Mouse (Mus musculus) midbrain, embryonic 11.5 days (tissue): Measurements from ENCODE around the gene Epc2. TPM values are rescaled to one million over a fixed set of nuclear protein-coding genes. Genes with fewer than 3 reads are reported as not detected.
A peak's percentile ranks its signal among the peaks of the same experiment; 100 is the strongest.

Experiments used
- ATAC-seq: fragments of 200-750 bp; cut with Nextera tagmentation; 2 replicates; pipeline ENCODE4 v1.8.0; 2017; ENCODE audit warnings: moderate TSS enrichment, moderate library complexity; ENCODE audit not compliant: low FRiP score
- DNase-seq: peaks from one replicate; pipeline ENCODE4 v3.0.0; 2015; ENCODE audit warnings: low spot score; ENCODE audit errors: missing footprints
- H3K27ac ChIP-seq: fragments of 300-500 bp; sonication (generic); 2 replicates; pipeline ENCODE4 v1.5.1; 2014; ENCODE audit warnings: low read depth, low read length
- H3K27me3 ChIP-seq: fragments of 300-500 bp; sonication (generic); 2 replicates; pipeline ENCODE4 v1.6.1; 2014; ENCODE audit warnings: mild to moderate bottlenecking, low read length, moderate library complexity, mixed read lengths; ENCODE audit not compliant: control insufficient read depth, insufficient read depth
- H3K36me3 ChIP-seq: fragments of 300-500 bp; sonication (generic); 2 replicates; pipeline ENCODE4 v1.6.1; 2014; ENCODE audit warnings: mild to moderate bottlenecking, low read length, moderate library complexity, mixed read lengths; ENCODE audit not compliant: control insufficient read depth, insufficient read depth
- H3K4me1 ChIP-seq: fragments of 300-500 bp; sonication (generic); 2 replicates; pipeline ENCODE4 v1.6.1; 2014; ENCODE audit warnings: low read length; ENCODE audit not compliant: control insufficient read depth, insufficient read depth
- H3K4me2 ChIP-seq: fragments of 300-500 bp; sonication (generic); 2 replicates; pipeline ENCODE4 v1.6.1; 2014; ENCODE audit warnings: mild to moderate bottlenecking, moderate library complexity
- H3K4me3 ChIP-seq: fragments of 300-500 bp; sonication (generic); 2 replicates; pipeline ENCODE4 v1.5.1; 2014; ENCODE audit warnings: low read depth, low read length
- H3K9ac ChIP-seq: fragments of 300-500 bp; sonication (generic); 2 replicates; pipeline ENCODE4 v1.6.1; 2014; ENCODE audit warnings: low read length
- H3K9me3 ChIP-seq: fragments of 300-500 bp; sonication (generic); 2 replicates; pipeline ENCODE4 v1.6.1; 2016; ENCODE audit warnings: low read length; ENCODE audit not compliant: control insufficient read depth
- WGBS: fragments of 180-500 bp; shearing (Covaris S2); extraction: QIAGEN DNeasy Blood & Tissue Kit; methylation state at CpG from one replicate; pipeline ENCODE4 v1.1.7; 2014; 5-methylcytosine and 5-hydroxymethylcytosine counted together
- polyA plus RNA-seq: library from polyadenylated mRNA; unstranded; fragments of >200 nt; fragmentation: Nextera tagmentation; extraction: Ambion mirVana; gene quantifications from 2 replicates; pipeline ENCODE4 v1.2.1, GENCODE M21; 2014

The Epc2 gene
- polyA plus RNA-seq, 1 experiment from 2014 or later, result 12.2 TPM

DNA sequence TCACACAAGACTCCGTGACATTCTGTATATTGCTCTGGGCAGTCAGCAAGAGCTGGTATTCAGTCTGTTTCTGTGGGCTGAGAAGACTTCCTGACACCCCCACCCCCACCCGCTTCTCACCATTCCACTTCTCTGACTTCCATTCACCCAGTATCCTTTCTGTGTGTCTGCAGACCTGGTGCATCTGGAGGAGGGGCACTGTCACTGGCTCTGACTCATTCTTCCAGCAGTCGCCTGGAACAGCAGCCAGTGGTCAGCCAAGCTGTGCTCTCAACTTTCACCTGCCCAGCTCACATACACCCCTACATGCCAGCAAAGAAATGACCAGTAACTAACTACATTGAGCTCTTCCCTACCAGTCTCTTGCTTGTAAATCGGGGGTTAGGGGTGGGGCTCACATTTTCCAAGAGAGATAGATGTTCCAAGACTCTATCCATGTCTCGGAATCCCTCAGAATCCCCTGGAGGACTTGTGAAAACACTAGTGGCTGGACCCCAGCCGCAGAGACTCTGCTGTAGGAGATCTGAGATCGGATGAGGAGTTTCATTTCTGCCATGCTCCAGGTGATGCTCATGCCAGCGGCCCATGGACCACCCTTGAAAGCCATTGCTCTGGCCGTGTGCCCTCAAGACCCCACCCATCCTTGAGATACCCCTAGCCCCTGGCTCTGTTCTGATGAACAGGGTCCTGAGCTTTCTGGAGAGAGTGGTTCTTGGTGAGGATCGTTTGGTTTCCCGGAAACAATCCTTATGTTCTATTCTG lies 120.1 kb downstream of the Epc2 start:
- Histone ChIP-seq H3K27me3 (no peaks in the 10 kb centered on the region), H3K27ac (no peak overlapping the region), H3K36me3 (no peaks in the 10 kb centered on the region), H3K9ac (no peak overlapping the region), H3K9me3 (no peaks in the 10 kb centered on the region), H3K4me2 (no peak overlapping the region), H3K4me1 (0 out of 2 replicates have a peak, but pooled peaks cover 2% of the 10 kb centered on the region), H3K4me3 (no peak overlapping the region)
- no peak for DNase-seq
- WGBS, result 78% methylated on average over 11 of the region's 11 CpGs
- 0 out of 2 replicates have a peak, but pooled peaks have one; percentile 31 for ATAC-seq

DNA sequence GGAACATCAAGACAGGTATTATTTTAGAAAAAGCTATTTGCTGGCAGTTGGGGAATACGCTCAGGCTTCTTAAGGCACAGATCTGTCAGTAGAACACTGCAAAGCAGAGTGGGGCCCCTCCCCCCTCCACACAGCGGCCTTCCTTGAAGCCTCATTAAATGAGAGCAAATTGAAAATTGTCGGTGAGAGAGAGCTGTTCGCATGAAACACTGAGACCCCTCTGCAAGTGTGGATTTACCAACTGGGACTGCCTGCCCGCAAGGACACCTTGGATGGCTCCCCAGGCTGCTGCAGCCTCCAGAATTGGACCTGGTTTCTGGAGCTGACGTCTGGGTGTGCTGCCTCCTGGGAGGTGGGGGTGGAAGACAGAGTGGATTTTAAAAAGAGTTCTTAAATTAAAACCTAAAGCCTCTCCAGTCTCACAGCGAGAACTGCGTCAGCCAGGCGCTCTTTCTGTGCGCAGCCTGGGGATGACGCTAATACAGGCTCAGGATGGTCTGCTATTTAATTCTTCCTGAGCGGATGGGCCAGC lies 120.9 kb downstream of the Epc2 start:
- H3K27ac ChIP-seq, result no peak overlapping the region
- no peaks in the 10 kb centered on the region for H3K27me3 ChIP-seq
- 58% methylated on average over 12 of the region's 12 CpGs for WGBS
- no peak overlapping the region for H3K4me2 ChIP-seq
- no peaks in the 10 kb centered on the region for H3K9me3 ChIP-seq
- ATAC-seq, result peak; percentile 44; the same call in 1 of the 2 replicates
- no peaks in the 10 kb centered on the region for H3K36me3 ChIP-seq
- H3K4me1 ChIP-seq, result 0 out of 2 replicates have a peak, but pooled peaks cover 2% of the 10 kb centered on the region
- no peak for DNase-seq
- no peak overlapping the region for H3K9ac ChIP-seq
- no peak overlapping the region for H3K4me3 ChIP-seq

DNA sequence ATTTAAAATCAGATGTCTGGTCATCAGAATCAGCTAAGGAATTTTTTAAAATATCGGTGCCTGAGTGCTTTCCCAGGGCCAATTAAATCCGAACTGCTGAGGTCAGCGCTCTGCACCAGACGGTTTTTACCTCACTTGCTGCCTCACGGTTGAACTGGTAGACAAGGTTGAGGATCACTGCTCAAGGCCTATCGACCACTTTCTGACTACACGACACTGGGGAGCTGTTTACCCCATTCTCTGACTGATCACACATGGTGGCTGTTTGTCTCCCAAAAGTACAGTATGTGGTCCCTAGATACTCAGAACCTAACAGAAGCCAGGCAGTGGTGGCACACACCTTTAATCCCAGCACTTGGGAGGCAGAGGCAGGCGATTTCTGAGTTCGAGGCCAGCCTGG lies 121.4 kb downstream of the Epc2 start:
- Histone ChIP-seq H3K9me3 (no peaks in the 10 kb centered on the region), H3K4me1 (0 out of 2 replicates have a peak, but pooled peaks cover 2% of the 10 kb centered on the region), H3K9ac (no peak overlapping the region), H3K4me3 (no peak overlapping the region), H3K36me3 (no peaks in the 10 kb centered on the region), H3K27me3 (no peaks in the 10 kb centered on the region), H3K27ac (no peak overlapping the region), H3K4me2 (no peak overlapping the region)
- WGBS, result 84% methylated on average over 9 of the region's 9 CpGs
- DNase-seq (peak; percentile 73), ATAC-seq (no peak)

DNA sequence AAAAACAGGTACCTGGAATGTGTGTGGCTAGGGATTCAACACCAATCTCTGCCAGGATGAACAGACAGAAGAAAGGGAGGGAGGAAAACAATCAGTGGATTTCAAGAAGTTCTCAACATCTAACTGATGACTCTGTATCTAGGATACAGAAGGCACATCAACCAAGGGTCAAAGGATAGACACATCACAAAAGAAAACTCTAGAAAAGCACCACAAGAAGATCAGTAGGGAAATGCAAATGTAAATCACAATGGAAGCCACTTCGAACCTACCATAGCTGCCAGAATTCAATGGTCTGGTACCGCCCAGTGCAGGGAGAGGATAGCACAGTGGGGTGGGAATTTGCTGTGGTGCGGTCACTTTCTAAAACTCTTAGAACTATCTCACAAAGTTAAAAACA lies 122.0 kb downstream of the Epc2 start:
- no peak overlapping the region for H3K4me3 ChIP-seq
- H3K27ac ChIP-seq, result no peak overlapping the region
- H3K4me2 ChIP-seq, result no peak overlapping the region
- H3K36me3 ChIP-seq, result no peaks in the 10 kb centered on the region
- no peaks in the 10 kb centered on the region for H3K9me3 ChIP-seq
- H3K9ac ChIP-seq, result no peak overlapping the region
- 76% methylated on average over 3 of the region's 3 CpGs for WGBS
- no peaks in the 10 kb centered on the region for H3K27me3 ChIP-seq
- DNase-seq, result peak; percentile 47
- ATAC-seq, result no peak
- H3K4me1 ChIP-seq, result 0 out of 2 replicates have a peak, but pooled peaks cover 2% of the 10 kb centered on the region

DNA sequence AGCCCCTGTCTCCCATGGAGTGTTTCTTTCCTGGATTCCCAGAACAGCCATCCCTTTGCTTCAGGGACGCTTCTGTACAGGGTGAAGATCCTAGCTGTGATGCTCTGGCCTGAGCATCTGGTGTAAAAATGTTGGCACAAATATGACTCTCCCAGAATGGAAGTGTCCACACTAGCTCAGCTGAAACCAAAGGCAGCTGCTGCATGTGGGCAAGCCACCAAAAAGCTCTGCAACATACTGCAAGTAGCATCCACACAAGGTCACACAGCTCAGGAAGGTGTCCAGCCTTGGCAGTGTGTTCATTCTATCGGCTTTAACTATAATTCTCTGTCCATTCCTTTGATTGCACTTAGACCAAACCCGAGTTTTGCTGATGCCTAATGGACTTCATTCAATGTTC lies 129.3 kb downstream of the Epc2 start:
- Histone ChIP-seq H3K27me3 (no peaks in the 10 kb centered on the region), H3K4me3 (no peak overlapping the region), H3K36me3 (no peaks in the 10 kb centered on the region), H3K9me3 (no peaks in the 10 kb centered on the region), H3K9ac (no peak overlapping the region), H3K4me1 (no peaks in the 10 kb centered on the region), H3K4me2 (no peak overlapping the region), H3K27ac (no peak overlapping the region)
- 91% methylated on average over 3 of the region's 3 CpGs for WGBS
- ATAC-seq (no peak), DNase-seq (no peak)

DNA sequence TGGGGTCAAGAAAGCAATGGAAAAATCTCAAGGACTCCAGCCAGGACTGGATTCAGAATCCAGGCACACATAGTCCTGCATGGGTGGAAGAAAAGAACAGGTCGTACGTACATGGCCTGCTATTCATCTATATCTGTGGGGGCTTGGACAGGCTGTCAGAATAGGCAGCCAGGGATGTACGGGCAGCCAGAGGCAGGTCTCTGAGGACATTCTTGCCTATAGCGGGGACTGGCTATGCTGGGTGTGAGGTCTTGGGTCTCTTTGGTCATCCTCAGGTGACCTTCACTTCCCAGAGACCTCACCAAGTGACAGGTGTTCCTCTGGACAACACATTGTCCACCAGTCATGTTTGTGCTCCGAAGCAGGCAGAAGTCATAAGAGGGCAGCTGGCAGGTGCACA lies 131.3 kb downstream of the Epc2 start:
- no peaks in the 10 kb centered on the region for H3K4me1 ChIP-seq
- 93% methylated on average over 5 of the region's 5 CpGs for WGBS
- no peak overlapping the region for H3K9ac ChIP-seq
- H3K36me3 ChIP-seq, result no peaks in the 10 kb centered on the region
- H3K27ac ChIP-seq, result no peak overlapping the region
- no peak overlapping the region for H3K4me2 ChIP-seq
- no peak for DNase-seq
- H3K4me3 ChIP-seq, result no peak overlapping the region
- ATAC-seq, result no peak
- no peaks in the 10 kb centered on the region for H3K27me3 ChIP-seq
- H3K9me3 ChIP-seq, result no peaks in the 10 kb centered on the region

DNA sequence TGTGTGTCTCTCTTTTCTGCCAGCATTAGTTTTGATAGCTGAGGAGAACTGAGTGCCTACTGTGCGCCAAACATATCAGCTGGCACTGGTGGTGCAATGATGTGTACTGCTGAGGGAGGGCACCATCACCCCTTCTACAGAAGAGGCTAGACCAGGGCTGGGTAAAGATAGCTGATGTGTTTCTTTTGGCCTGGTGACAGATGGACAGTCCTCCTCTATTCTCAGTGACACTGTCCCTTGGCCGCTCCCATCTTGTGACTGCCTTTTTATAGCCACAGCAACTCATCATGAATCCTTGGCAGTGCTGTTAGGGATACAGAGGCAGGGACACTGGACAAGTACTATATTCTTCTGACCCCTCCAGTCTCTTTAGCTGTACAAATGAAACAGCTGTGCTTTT lies 132.0 kb downstream of the Epc2 start:
- no peaks in the 10 kb centered on the region for H3K9me3 ChIP-seq
- no peak overlapping the region for H3K4me3 ChIP-seq
- no peak for ATAC-seq
- H3K4me2 ChIP-seq, result no peak overlapping the region
- DNase-seq, result no peak
- no peaks in the 10 kb centered on the region for H3K4me1 ChIP-seq
- H3K27ac ChIP-seq, result no peak overlapping the region
- WGBS, result 100% methylated on average over 2 of the region's 2 CpGs
- no peak overlapping the region for H3K9ac ChIP-seq
- H3K27me3 ChIP-seq, result no peaks in the 10 kb centered on the region
- no peaks in the 10 kb centered on the region for H3K36me3 ChIP-seq

DNA sequence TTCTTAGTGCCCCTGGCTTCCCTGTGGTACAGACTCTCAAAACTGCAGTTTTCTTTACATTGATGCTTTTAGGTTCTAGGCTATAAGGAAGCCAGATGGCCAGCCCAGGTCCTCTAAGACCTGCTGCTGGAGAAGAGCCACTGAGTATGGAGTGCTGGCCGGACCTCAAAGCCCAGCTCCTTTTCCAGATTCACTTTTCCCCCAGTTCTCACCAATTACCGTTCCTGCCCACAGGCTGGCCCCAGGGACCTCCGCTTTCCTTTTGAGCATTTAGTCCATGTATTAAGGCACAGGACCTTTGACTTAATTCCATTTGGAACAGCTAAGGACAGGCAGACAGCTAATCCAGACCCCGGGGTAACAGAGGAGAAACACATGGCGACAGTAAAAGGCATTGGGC lies 139.2 kb downstream of the Epc2 start:
- H3K4me1 ChIP-seq, result no peaks in the 10 kb centered on the region
- WGBS, result 71% methylated on average over 5 of the region's 5 CpGs

DNA sequence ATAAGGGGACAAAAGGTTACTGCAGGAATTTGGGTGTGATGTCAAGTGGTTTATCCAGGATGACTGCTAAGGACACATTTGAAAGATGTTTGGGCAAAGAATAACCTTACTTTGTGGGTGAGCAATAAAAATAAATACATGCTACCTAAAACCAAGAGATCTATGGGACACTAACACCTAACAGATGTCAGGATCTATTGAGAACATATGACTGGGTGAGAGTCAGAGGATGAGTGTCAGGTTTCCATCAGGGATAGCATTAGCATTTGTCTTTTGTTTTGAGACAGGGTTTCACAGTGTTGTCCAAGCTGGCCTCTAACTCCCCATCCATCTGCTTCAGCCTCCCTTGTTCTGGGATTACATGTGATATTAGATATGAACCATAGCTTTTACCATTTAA lies 141.6 kb downstream of the Epc2 start:
- ATAC-seq (no peak), DNase-seq (peak; percentile 84)
- Histone ChIP-seq H3K4me1 (no peaks in the 10 kb centered on the region), H3K4me2 (no peak overlapping the region), H3K4me3 (no peak overlapping the region), H3K9me3 (no peaks in the 10 kb centered on the region), H3K36me3 (no peaks in the 10 kb centered on the region), H3K27me3 (no peaks in the 10 kb centered on the region), H3K27ac (no peak overlapping the region), H3K9ac (no peak overlapping the region)

More for the DNA sequence above, 139.2 kb downstream of the Epc2 start:
- Histone ChIP-seq H3K27ac (no peak overlapping the region), H3K9ac (no peak overlapping the region), H3K36me3 (no peaks in the 10 kb centered on the region), H3K9me3 (no peaks in the 10 kb centered on the region), H3K4me3 (no peak overlapping the region), H3K27me3 (no peaks in the 10 kb centered on the region), H3K4me2 (no peak overlapping the region)
- DNase-seq (no peak), ATAC-seq (no peak)
